Mouse (Mus musculus) kidney, adult 2 months (tissue): ENCODE results near the gene Col6a4. TPM values are rescaled to one million over a fixed set of nuclear protein-coding genes. Genes with fewer than 3 reads are reported as not detected.
A peak's percentile ranks its signal among the peaks of the same experiment; 100 is the strongest.

ENCODE experiments used
- DNase-seq: peaks from one replicate; pipeline ENCODE4 v3.0.0; 2021
- H3K27ac ChIP-seq: fragments of 200-500 bp; 2 replicates; pipeline ENCODE4 v1.5.1; 2012; ENCODE audit warnings: low read depth, low read length, control low read depth, inconsistent platforms; ENCODE audit not compliant: insufficient read depth
- H3K27me3 ChIP-seq: fragments of 200-500 bp; replicated peaks from 2 replicates; pipeline ENCODE4 v1.6.1; 2012; ENCODE audit warnings: mild to moderate bottlenecking, moderate library complexity, low read length, inconsistent platforms; ENCODE audit not compliant: control insufficient read depth, insufficient read depth
- H3K36me3 ChIP-seq: fragments of 200-500 bp; 2 replicates; pipeline ENCODE4 v1.6.1; 2012; ENCODE audit warnings: mild to moderate bottlenecking, moderate library complexity, low read length, inconsistent platforms; ENCODE audit not compliant: control insufficient read depth, insufficient read depth
- H3K4me1 ChIP-seq: fragments of 200-500 bp; 2 replicates; pipeline ENCODE4 v1.6.1; 2011; ENCODE audit warnings: low read length; ENCODE audit not compliant: control insufficient read depth, insufficient read depth
- H3K4me3 ChIP-seq: fragments of 200-500 bp; 2 replicates; pipeline ENCODE4 v1.5.1; 2011; ENCODE audit warnings: mild to moderate bottlenecking, low read depth, low read length, control low read depth; ENCODE audit not compliant: insufficient read depth
- CTCF ChIP-seq: fragments of 200-500 bp; conservative IDR thresholded peaks from 2 replicates; pipeline ENCODE4 v1.5.1; 2011; ENCODE audit warnings: low read depth, mild to moderate bottlenecking, control low read depth, low read length, moderate library complexity, mixed read lengths; ENCODE audit not compliant: insufficient read depth, insufficient read length
- POLR2A ChIP-seq: fragments of 200-500 bp; IDR thresholded peaks from one replicate; pipeline ENCODE4 v1.6.1; 2011; ENCODE audit warnings: low read depth, low read length, control low read depth
- WGBS: fragments of 180-500 bp; shearing (Covaris S2); methylation state at CpG from one replicate; pipeline ENCODE4 v1.1.7; 2018; 5-methylcytosine and 5-hydroxymethylcytosine counted together
- polyA plus RNA-seq: library from polyadenylated mRNA; depleted of rRNA; stranded (reverse); fragments of >200 nt; gene quantifications from 2 replicates; pipeline ENCODE4 v1.2.3, GENCODE M21; 2012; rRNA removed

Col6a4 gene
- polyA plus RNA-seq, 1 experiment, result 0.59 TPM

- 85% methylated on average over 5 of the region's 5 CpGs for WGBS
- Histone ChIP-seq H3K36me3 (no peaks in the 10 kb centered on the region), H3K27ac (no peak overlapping the region), H3K27me3 (no peaks in the 10 kb centered on the region), H3K4me3 (no peak overlapping the region), H3K4me1 (no peaks in the 10 kb centered on the region)
- no peak for DNase-seq
- TF ChIP-seq CTCF, result no peak
- no peak for TF ChIP-seq POLR2A
These were observed 125.7 kb downstream of the Col6a4 start for GRCm38 (mm10) chr9:105970901-105971300.

DNA sequence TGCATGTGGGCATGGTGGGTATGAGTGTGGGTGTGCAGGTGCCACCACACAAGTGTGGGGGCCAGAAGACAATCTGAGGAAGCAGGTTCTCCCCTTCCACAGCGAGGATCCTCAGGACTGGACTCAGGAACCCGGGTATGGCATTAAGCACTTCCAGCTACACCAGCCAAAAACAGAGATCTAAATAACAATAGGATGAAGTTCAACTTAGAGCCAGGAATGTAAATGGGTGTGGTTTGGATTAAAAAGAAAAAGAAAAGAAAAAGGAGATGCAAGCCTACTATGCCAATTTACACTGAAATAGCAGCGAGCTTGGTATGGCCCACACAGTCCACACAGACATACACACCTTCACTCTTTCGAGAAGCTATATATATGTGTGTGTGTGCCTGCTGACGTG lies 128.6 kb downstream of the Col6a4 start:
- Histone ChIP-seq H3K4me3 (no peak overlapping the region), H3K36me3 (no peaks in the 10 kb centered on the region), H3K27me3 (no peaks in the 10 kb centered on the region), H3K4me1 (no peaks in the 10 kb centered on the region), H3K27ac (no peak overlapping the region)
- TF ChIP-seq CTCF (no peak), POLR2A (no peak)
- no peak for DNase-seq
- WGBS, result 84% methylated on average over 5 of the region's 5 CpGs

DNA sequence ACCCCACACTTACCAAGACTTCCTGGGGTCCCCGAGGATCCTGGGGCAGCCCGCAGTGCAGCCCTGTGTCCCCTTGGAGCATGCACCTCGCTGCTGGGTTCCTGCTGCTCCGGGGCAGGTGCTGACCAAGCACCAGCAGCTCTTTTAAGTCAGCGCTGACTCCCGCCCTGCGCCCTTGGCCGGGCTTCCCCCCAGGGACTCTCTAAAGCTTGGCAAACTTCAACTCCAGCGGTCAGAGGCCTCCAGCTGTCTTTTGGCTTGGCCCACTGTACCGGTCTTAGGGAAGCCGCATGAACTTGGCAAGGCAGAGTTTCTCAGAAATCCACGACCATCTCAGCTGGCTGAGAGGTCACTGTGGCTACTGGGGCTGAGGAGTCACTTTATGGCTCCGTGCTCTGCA lies 136.1 kb downstream of the Col6a4 start, which contains the start of gene Col6a5:
Col6a5 (minus strand) TSS at position 111 of the 400 bp plus-strand sequence.
- Histone ChIP-seq H3K27ac (no peak within 1 kb of the TSS), H3K27me3 (no peaks in the 10 kb centered on the region), H3K4me1 (no peaks in the 10 kb centered on the region), H3K36me3 (no peaks in the 10 kb centered on the region), H3K4me3 (no peak within 1 kb of the TSS)
- DNase-seq, result peak; percentile 80
- 11% methylated on average over 13 of the region's 13 CpGs for WGBS
- TF ChIP-seq CTCF (no peak), POLR2A (no peak)

- no peak for DNase-seq
- H3K27ac ChIP-seq, result no peak overlapping the region
- no peaks in the 10 kb centered on the region for H3K36me3 ChIP-seq
- 73% methylated on average over 1 of the region's 1 CpGs for WGBS
- H3K4me3 ChIP-seq, result no peak overlapping the region
- H3K4me1 ChIP-seq, result no peaks in the 10 kb centered on the region
- no peak for TF ChIP-seq POLR2A
- no peak for TF ChIP-seq CTCF
- no peaks in the 10 kb centered on the region for H3K27me3 ChIP-seq
These were observed 137.5 kb downstream of the Col6a4 start for GRCm38 (mm10) chr9:105959116-105959515.

DNA sequence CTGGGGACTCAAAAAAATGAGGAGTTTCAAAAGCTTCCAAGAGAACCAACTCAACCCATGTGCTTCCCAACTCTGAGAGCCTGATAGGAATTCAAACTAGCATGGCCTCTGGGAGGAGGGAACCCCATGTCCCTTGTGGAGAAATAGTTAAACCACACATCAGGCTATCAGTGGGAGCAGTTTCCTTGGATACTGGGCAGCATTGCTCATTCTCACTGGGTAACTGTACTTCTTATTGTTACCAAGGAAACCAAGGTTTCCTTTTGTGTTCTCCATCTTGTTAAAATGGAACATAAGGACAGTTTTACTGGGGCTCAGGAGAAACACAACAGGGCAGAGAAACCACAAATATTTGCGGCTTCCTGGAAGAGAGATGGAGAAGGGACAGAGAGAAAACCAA lies 146.8 kb downstream of the Col6a4 start:
- no peak for DNase-seq
- no peak overlapping the region for H3K4me3 ChIP-seq
- TF ChIP-seq CTCF (no peak), POLR2A (no peak)
- WGBS, result 92% methylated on average over 1 of the region's 1 CpGs
- H3K4me1 ChIP-seq, result no peaks in the 10 kb centered on the region
- H3K27ac ChIP-seq, result no peak overlapping the region
- H3K27me3 ChIP-seq, result no peaks in the 10 kb centered on the region
- H3K36me3 ChIP-seq, result no peaks in the 10 kb centered on the region

GRCm38 (mm10) chr9:105947577-105947976 lies 149.0 kb downstream of the Col6a4 start:
- 65% methylated on average over 3 of the region's 3 CpGs for WGBS
- H3K4me3 ChIP-seq, result no peak overlapping the region
- no peaks in the 10 kb centered on the region for H3K27me3 ChIP-seq
- no peak for TF ChIP-seq POLR2A
- TF ChIP-seq CTCF, result no peak
- no peaks in the 10 kb centered on the region for H3K36me3 ChIP-seq
- no peaks in the 10 kb centered on the region for H3K4me1 ChIP-seq
- no peak for DNase-seq
- no peak overlapping the region for H3K27ac ChIP-seq

Other genes with a start within 250 kb of the Col6a4 start
- 0.23 and 0.34 TPM in 2 replicates for gene Col6a5, start 136.1 kb downstream of the Col6a4 start, polyA plus RNA-seq
- gene Glyctk, start 61.4 kb upstream of the Col6a4 start, polyA plus RNA-seq, result 168 and 212 TPM in 2 replicates
- 37.6 and 38.9 TPM in 2 replicates for gene Wdr82, start 74.1 kb upstream of the Col6a4 start, polyA plus RNA-seq
- gene Ppm1m, start 103.0 kb upstream of the Col6a4 start, polyA plus RNA-seq, result 28.5 and 32.6 TPM in 2 replicates
- 24.4 and 29.7 TPM in 2 replicates for gene Twf2, start 106.3 kb upstream of the Col6a4 start, polyA plus RNA-seq
- gene Tlr9, start 125.8 kb upstream of the Col6a4 start, polyA plus RNA-seq, result 2.0 and 4.2 TPM in 2 replicates
- 315 and 343 TPM in 2 replicates for gene Alas1, start 151.9 kb upstream of the Col6a4 start, polyA plus RNA-seq
- gene Poc1a, start 184.3 kb upstream of the Col6a4 start, polyA plus RNA-seq, result 5.8 and 6.1 TPM in 2 replicates